Mouse (Mus musculus): ENCODE results near the gene Pld5. TPM values are rescaled to one million over a fixed set of nuclear protein-coding genes. Genes with fewer than 3 reads are reported as not detected.

The Pld5 gene
- total RNA-seq, 2 experiments from 2014 or later, result not detected

DNA sequence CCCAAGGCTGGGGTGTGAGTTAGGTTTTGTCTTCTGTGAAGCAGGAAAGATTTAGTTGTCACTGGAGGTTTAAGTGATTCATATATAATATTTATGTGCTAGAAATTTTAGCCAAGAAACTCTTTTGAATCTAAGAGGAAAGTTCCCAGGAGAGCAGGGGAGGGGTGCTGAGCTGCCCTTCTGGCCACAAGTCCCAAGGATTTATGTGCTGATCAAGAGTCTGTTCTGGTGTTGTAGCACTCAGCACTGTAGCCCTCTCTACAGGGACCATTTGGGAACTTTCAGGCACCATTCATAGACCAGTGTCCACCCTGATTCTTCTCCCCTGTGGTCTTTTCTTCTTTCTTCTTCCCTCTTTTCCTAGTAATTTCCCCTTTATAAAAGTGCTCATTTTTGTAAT, 209.8 kb downstream of the Pld5 start:
- ATAC-seq (replicated peaks; ENCODE audit: low FRiP score, low TSS enrichment, poor library complexity, severe bottlenecking), result no peak

- ATAC-seq (replicated peaks; ENCODE audit: low FRiP score, low TSS enrichment, poor library complexity, severe bottlenecking), result no peak
Observed at GRCm38 (mm10) chr1:176064471-176064870, 210.6 kb downstream of the Pld5 start.

- no peak for ATAC-seq (replicated peaks; ENCODE audit: low FRiP score, low TSS enrichment, poor library complexity, severe bottlenecking)
Observed at GRCm38 (mm10) chr1:176053653-176054052, 221.5 kb downstream of the Pld5 start.

- peak; percentile 52; the same call in 1 of the 2 replicates for ATAC-seq (replicated peaks; ENCODE audit: low FRiP score, low TSS enrichment, poor library complexity, severe bottlenecking)
Observed at GRCm38 (mm10) chr1:176046995-176047394, 228.1 kb downstream of the Pld5 start.

GRCm38 (mm10) chr1:176046375-176046774, 228.7 kb downstream of the Pld5 start:
- no peak for ATAC-seq (replicated peaks; ENCODE audit: low FRiP score, low TSS enrichment, poor library complexity, severe bottlenecking)

DNA sequence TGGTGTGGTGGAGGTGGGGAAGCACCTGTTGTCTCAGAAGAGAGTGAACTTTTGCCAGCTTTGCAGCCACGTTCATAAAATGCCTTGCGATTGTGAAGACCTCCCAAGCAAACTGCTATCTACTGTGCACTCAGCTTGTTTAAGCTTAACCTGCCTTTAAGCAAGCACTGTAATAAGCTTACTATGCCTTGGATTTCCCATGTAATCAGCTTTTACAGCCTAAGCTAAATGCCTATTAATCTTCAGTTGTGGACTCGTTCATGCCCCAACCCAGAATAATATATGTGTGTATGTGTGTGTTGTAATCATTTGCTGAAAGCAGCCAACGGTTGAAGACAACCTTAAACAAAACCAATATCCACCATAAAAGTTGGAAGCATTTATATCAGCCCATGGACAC, 232.1 kb downstream of the Pld5 start:
- ATAC-seq (replicated peaks; ENCODE audit: low FRiP score, low TSS enrichment, poor library complexity, severe bottlenecking), result no peak

DNA sequence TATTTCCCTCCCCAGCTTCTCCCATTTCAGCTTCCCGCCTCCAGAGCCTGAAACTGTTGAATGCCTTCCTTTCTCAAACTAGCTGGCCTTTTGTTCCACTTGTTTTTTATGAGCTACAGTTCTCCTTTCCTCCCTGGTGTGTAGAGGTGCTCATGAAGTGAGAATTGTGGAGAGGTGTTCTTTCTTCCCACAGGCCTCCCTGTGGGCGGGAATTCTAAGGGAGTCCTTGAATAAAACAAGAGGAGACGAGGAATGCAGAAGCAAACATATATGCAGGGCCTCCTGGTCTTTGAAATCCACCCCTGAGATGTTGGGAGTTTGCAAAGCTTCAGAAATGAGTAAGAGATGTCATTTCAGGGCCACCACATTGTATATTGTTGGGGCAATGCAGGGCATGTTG, 235.2 kb downstream of the Pld5 start:
- no peak for ATAC-seq (replicated peaks; ENCODE audit: low FRiP score, low TSS enrichment, poor library complexity, severe bottlenecking)

GRCm38 (mm10) chr1:176036028-176036427, 239.1 kb downstream of the Pld5 start:
- no peak for ATAC-seq (replicated peaks; ENCODE audit: low FRiP score, low TSS enrichment, poor library complexity, severe bottlenecking)

DNA sequence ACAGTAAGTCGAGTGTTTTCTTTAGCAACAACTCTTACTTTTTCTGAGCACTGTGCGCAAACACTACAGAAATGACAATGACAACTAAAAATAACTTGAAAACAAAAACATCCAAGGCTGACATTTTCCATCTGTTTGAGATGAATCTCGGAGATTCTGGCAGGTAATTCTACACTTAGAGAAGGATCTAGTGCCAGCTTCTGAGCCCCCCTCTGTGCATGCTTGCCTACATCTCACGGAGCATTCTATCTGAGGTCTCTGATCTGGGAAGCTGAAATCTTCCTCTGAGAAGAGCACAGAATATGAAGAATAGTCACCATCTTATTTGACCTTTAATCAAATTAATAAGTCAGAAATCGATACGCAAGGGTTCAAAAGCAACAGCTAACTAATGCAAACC, 240.4 kb downstream of the Pld5 start:
- ATAC-seq (replicated peaks; ENCODE audit: low FRiP score, low TSS enrichment, poor library complexity, severe bottlenecking), result no peak

DNA sequence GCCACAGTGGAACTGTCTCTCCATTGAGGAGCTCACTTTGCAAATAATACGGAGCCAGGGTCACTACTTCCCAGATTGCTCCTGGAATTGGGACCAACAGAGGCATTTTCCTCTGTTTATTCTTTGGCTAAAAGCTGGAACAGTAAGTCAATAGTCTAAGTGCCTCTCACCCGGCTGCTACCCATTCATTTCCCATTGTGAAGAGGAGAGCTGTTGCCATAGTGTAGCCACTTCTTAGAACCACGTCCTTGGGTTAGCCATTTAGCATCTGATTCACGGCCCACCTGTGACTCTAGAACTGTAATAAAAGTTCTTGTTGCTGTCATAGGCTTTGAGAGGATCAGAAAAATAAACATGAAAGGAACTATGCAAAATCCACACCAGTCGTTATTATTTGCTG, 241.4 kb downstream of the Pld5 start:
- ATAC-seq (replicated peaks; ENCODE audit: low FRiP score, low TSS enrichment, poor library complexity, severe bottlenecking), result no peak

DNA sequence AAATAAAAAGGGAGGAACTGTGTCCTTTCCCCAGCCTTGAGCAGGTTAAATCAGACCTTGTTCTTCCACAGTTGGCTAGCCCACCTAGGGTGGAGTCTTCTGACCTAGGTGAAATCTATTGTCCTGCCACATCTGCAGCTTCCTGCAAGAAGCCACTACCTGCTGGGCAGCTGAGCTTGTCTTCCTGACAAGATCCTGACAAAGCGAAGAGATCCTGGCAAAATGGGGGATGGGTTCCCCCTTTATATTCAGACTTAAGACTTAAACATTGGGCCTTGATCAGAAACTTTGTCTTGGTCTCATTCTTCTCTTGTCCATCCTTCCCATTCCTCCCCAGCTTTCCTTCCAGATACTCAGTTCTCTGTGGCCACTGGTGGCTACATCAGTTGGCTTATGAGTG, 246.0 kb downstream of the Pld5 start:
- ATAC-seq (replicated peaks; ENCODE audit: low FRiP score, low TSS enrichment, poor library complexity, severe bottlenecking), result no peak

DNA sequence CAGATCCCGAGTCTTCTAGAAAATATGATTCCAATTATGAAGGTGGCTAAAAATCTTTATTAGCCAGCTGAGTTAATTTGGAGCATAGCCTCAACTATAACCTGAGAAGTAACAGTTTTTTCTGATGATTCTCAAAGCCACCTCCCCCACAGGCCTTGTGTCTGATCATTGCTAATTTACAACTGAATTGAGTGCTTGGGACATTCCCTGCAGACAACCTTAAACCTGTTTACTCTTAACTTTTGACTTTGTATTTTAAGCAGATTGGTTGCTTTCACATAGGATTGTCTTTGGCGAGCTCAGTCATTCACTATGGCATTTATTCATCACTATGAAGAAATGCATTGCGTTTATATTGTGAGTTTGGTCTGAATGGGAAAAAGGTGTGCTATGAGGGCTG, 246.7 kb downstream of the Pld5 start:
- ATAC-seq (replicated peaks; ENCODE audit: low FRiP score, low TSS enrichment, poor library complexity, severe bottlenecking), result no peak

DNA sequence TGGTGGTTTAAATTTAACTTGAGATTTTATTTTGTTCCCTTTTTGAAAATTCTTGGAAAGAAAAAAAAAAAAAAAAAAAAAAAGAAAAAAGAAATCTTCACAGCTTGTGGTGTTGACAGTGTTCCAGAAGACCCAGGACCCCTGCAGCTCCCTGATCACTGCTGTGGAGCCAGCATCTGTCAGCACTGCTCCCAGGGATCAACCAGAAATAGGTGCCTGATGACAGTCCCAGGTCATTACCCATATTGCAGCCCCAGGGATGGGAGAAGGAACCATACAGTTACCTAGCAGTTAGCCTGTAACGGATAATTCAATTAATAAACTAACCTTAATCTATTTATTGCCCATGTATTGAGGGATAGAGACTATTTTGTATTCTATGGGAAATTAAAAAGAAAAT, 250.6 kb downstream of the Pld5 start:
- no peak for ATAC-seq (replicated peaks; ENCODE audit: low FRiP score, low TSS enrichment, poor library complexity, severe bottlenecking)

DNA sequence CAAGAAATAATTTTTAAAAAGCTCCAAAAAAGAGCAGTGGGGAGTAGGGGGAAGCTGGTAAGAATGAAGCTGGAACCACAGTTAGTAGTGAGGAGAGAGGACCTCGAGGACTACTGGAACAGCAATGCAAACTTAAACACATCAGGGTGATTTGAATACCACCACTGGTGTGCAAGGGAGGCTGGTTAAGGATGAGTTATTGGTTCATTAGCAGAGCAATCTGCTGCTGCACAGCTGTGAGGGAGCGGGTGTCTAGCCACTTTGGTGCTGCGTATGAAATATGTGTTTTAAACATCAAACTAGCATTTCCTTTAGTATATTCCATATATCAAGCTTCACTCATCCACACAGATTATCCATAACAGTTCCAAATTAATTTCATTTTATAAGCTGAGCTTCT, 256.6 kb downstream of the Pld5 start:
- no peak for ATAC-seq (replicated peaks; ENCODE audit: low FRiP score, low TSS enrichment, poor library complexity, severe bottlenecking)

DNA sequence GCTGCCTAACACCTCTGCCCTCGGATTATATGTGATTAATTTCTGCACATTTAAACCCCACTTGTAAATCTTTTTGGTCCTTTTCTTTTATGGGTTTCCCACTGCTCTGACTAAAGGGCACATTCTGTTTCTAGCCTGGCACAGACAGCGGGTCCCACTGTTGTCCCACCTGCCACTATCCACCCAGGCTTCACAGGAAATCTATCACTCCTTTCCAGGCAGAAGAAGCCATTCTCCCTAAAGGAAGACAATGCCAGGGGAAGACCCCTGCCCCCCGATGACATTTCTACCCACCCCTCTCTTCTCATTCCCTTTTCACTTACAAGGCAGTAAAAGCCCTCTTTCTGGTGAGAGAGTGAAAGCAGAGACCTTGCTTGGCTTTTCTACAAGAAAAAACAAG, 259.0 kb downstream of the Pld5 start:
- no peak for ATAC-seq (replicated peaks; ENCODE audit: low FRiP score, low TSS enrichment, poor library complexity, severe bottlenecking)

DNA sequence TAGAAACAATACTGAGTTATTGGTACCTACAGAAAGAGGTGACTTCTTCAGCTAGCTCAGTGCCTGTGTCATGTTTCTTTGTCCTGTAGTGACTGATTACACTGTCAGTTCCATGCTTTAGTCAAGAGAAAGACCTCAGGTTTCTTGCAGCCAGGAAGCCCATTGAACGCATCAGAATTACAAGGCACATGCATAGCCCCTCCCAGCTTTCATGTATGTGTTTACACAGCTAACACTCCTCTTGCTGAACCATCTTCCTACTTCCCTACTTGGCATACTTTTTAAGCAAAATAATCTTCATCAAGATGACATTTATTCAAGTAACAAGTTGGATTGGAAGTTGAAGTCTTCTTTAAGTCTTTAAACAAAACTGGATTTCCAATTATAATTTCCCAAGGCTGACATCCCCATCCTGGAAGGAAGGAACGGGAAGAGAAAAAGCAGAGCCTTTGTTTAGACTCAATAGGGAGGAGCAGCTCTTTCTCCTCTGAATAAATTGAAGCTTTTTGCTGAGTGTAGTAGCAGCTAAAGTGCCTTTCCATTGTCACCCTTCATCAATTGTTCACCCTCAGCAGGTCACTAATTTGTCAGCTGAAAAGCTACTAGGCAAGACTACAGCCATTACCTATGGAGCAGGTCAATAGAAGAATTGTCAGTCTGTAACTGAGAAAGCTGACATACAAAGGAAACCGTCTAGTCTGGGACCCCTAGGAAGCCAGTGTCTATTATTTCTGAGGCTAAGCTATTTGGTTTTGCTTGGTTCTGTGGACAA, 261.4 kb downstream of the Pld5 start:
- no peak for ATAC-seq (replicated peaks; ENCODE audit: low FRiP score, low TSS enrichment, poor library complexity, severe bottlenecking)

DNA sequence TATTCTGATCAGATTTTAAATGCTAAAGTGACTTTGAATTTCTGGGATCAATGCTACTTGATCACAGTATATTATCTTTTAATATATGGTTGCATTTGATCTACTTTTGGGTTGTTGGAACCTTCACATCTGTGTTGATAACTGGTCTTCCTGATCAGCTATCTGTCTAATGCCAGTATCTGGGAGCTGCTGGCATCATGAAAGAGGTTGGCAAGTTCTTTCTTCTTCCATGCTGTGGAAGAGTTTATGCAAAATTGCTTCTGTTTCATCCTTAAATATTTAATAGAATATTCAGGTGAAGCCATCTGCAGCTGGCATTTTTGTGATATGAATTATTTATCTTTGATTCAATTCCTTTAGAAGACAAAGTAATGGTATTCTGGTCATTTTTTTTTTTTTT, 263.6 kb downstream of the Pld5 start:
- ATAC-seq (replicated peaks; ENCODE audit: low FRiP score, low TSS enrichment, poor library complexity, severe bottlenecking), result no peak

GRCm38 (mm10) chr1:176011072-176011471, 264.0 kb downstream of the Pld5 start:
- no peak for ATAC-seq (replicated peaks; ENCODE audit: low FRiP score, low TSS enrichment, poor library complexity, severe bottlenecking)

DNA sequence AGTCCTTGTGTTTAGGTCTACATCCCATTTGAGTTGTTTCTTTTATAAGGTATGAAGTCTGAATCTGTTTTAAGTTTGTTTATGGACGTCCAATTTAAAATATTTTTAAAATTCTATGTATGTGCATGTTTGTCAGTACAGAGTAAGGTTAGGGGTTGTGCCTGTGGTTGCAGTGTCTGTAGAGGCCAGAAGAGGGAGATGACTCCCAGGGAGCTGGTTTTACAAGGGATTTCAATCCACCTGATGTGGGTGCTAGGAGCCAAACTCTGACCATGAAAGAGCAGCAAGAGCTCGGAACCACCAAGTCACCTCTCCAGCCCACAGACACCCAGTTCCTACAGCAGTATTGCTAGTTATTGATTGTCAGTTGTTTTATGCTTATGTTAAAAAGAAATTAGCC, 266.7 kb downstream of the Pld5 start:
- ATAC-seq (replicated peaks; ENCODE audit: low FRiP score, low TSS enrichment, poor library complexity, severe bottlenecking), result no peak

- no peak for ATAC-seq (replicated peaks; ENCODE audit: low FRiP score, low TSS enrichment, poor library complexity, severe bottlenecking)
Observed at GRCm38 (mm10) chr1:176000599-176000998, 274.5 kb downstream of the Pld5 start.

- no peak for ATAC-seq (replicated peaks; ENCODE audit: low FRiP score, low TSS enrichment, poor library complexity, severe bottlenecking)
Observed at GRCm38 (mm10) chr1:175997076-175997651, 277.9 kb downstream of the Pld5 start.
